ENCODE assay signal across 12 mouse cellular contexts in the genomic region with DNA sequence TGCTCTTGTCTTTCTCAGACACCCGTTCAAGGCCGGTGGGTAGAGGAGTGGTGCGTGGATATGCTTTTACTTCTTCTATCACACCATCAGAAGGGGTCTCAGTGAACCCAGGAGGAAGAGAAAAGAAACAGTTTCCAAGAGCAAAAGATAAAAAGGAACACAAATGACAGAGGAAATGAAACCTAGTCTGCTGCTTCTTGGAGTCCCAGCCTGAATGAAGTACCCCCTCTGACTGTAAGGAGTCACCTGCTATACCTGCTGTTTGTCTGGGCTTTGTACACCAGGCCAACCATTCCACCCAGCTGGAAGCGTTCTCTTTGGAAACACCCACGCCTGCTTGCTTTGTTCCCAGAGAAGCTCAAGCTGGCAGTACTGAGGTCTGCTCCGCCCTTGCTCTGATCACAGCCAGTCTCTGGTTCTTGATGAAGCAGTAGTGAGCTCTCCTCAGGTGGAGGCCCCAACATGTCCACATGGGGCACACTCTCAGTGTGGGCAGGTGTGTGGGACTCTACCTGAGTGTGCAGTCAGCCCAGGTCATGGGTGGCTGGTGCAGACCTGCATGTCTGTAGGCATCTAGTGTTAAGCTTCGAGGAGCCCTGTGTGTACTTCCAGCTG. TPM values are rescaled to one million over a fixed set of nuclear protein-coding genes. Genes with fewer than 3 reads are reported as not detected.
DNase-seq lines count a peak whose midpoint lies in the region; ATAC-seq and TF ChIP-seq lines count a peak whose summit lies in the region.
"Had no signal": no experiment of that assay in that cellular context is flagged by ENCODE, and none has a peak within 500 bp of the region (broad histone marks: within the 10 kb centered on the region; RNA-seq: fewer than 3 reads in every experiment).

No protein-coding gene starts in this region.

- intact Hi-C loops in gastrocnemius, postnatal 36 days (cut with DNase I) = no loop called here

- H3K27ac ChIP-seq in forebrain, postnatal 0 days (ENCODE audit: low read depth, low read length) = no peak overlapping the region
- no peak overlapping the region for H3K27ac ChIP-seq in forebrain, embryonic 11.5 days (ENCODE audit: low read depth, low read length)
- H3K27ac ChIP-seq in lung, embryonic 16.5 days (ENCODE audit: low read length) = no peak overlapping the region
- H3K27ac ChIP-seq in intestine, embryonic 15.5 days = no peak overlapping the region
- H3K27ac ChIP-seq in liver, postnatal 0 days (ENCODE audit: low read depth) = peak overlapping the region; percentile 81
- H3K27ac ChIP-seq in heart, embryonic 10.5 days = no peak overlapping the region
- H3K27ac ChIP-seq: limb, embryonic 13.5 days; neural tube, embryonic 12.5 days had no signal

- no peaks in the 10 kb centered on the region for H3K9me3 ChIP-seq in forebrain, postnatal 0 days (ENCODE audit: low read length)
- no peaks in the 10 kb centered on the region for H3K9me3 ChIP-seq in forebrain, embryonic 11.5 days (ENCODE audit: control insufficient read depth, low read length)
- H3K9me3 ChIP-seq in lung, embryonic 16.5 days (ENCODE audit: control insufficient read depth, low read length) = no peaks in the 10 kb centered on the region
- no peaks in the 10 kb centered on the region for H3K9me3 ChIP-seq in intestine, embryonic 15.5 days
- no peaks in the 10 kb centered on the region for H3K9me3 ChIP-seq in liver, postnatal 0 days (ENCODE audit: low read length)
- H3K9me3 ChIP-seq in heart, embryonic 10.5 days = no peaks in the 10 kb centered on the region
- H3K9me3 ChIP-seq: limb, embryonic 13.5 days; neural tube, embryonic 12.5 days had no signal

- TF ChIP-seq EP300 in liver, postnatal 0 days (IDR thresholded peaks at IDR 0.05; ENCODE audit: low read depth) = no peak

- no peak overlapping the region for H3K9ac ChIP-seq in forebrain, postnatal 0 days
- H3K9ac ChIP-seq in forebrain, embryonic 11.5 days (ENCODE audit: low read length) = no peak overlapping the region
- 0 out of 2 replicates have a peak overlapping the region, but pooled peaks have one; percentile 19 for H3K9ac ChIP-seq in lung, embryonic 16.5 days (ENCODE audit: low read length)
- no peak overlapping the region for H3K9ac ChIP-seq in intestine, embryonic 15.5 days
- H3K9ac ChIP-seq in liver, postnatal 0 days (replicated peaks) = no peak overlapping the region
- H3K9ac ChIP-seq: limb, embryonic 13.5 days; neural tube, embryonic 12.5 days had no signal

- H3K4me1 ChIP-seq in forebrain, postnatal 0 days (ENCODE audit: insufficient read depth) = peaks cover 2% of the 10 kb centered on the region; the same call in 1 of the 2 replicates
- peaks cover 7% of the 10 kb centered on the region; the same call in 1 of the 2 replicates for H3K4me1 ChIP-seq in forebrain, embryonic 11.5 days (replicated peaks; ENCODE audit: control insufficient read depth, insufficient read depth, low read length)
- peaks cover 18% of the 10 kb centered on the region for H3K4me1 ChIP-seq in lung, embryonic 16.5 days (replicated peaks; ENCODE audit: control insufficient read depth, insufficient read depth, low read length)
- peaks cover 20% of the 10 kb centered on the region for H3K4me1 ChIP-seq in lung, adult 2 months (ENCODE audit: control insufficient read depth, insufficient read depth, low read length)
- H3K4me1 ChIP-seq in intestine, embryonic 15.5 days (replicated peaks) = peaks cover 43% of the 10 kb centered on the region
- H3K4me1 ChIP-seq in liver, postnatal 0 days (ENCODE audit: insufficient read depth) = peaks cover 66% of the 10 kb centered on the region
- H3K4me1 ChIP-seq in heart, embryonic 10.5 days = peaks cover 42% of the 10 kb centered on the region

- H3K4me3 ChIP-seq in forebrain, postnatal 0 days (ENCODE audit: low read depth, low read length) = no peak overlapping the region
- H3K4me3 ChIP-seq in forebrain, embryonic 11.5 days (ENCODE audit: low read depth, low read length) = no peak overlapping the region
- no peak overlapping the region for H3K4me3 ChIP-seq in lung, embryonic 16.5 days (ENCODE audit: low read length)
- no peak overlapping the region for H3K4me3 ChIP-seq in lung, adult 2 months (replicated peaks; ENCODE audit: extremely low read depth, low read depth, low read length)
- H3K4me3 ChIP-seq in intestine, embryonic 15.5 days (replicated peaks) = no peak overlapping the region
- H3K4me3 ChIP-seq in liver, postnatal 0 days (ENCODE audit: low read depth, low read length) = no peak overlapping the region
- H3K4me3 ChIP-seq in heart, embryonic 10.5 days = no peak overlapping the region
- H3K4me3 ChIP-seq: limb, embryonic 13.5 days; neural tube, embryonic 12.5 days had no signal

- peak; percentile 29 for DNase-seq in forebrain, postnatal 0 days
- DNase-seq in forebrain, embryonic 11.5 days (ENCODE audit: low spot score) = no peak
- DNase-seq in lung, adult 2 months = no peak
- DNase-seq in liver, postnatal 0 days = no peak
- DNase-seq in heart, embryonic 10.5 days (ENCODE audit: low spot score) = no peak
- no peak for DNase-seq in gastrocnemius, postnatal 36 days
- DNase-seq: heart, postnatal 14 days; kidney, adult 18-20 months had no signal

- whole genome bisulfite sequencing in forebrain, postnatal 0 days = 70% methylated on average over 7 of the region's 7 CpGs
- 78% methylated on average over 7 of the region's 7 CpGs for WGBS in forebrain, embryonic 11.5 days
- WGBS in lung, embryonic 16.5 days = 64% methylated on average over 7 of the region's 7 CpGs
- WGBS in lung, adult 2 months = 77% methylated on average over 7 of the region's 7 CpGs
- 78% methylated on average over 7 of the region's 7 CpGs for WGBS in intestine, embryonic 15.5 days
- WGBS in liver, postnatal 0 days (ENCODE audit: insufficient replicate concordance) = 64% methylated on average over 7 of the region's 7 CpGs
- WGBS in heart, embryonic 10.5 days = 79% methylated on average over 7 of the region's 7 CpGs

- H3K4me2 ChIP-seq in forebrain, postnatal 0 days (ENCODE audit: low read depth) = no peak overlapping the region
- no peak overlapping the region for H3K4me2 ChIP-seq in forebrain, embryonic 11.5 days (ENCODE audit: low read depth, low read length, severe bottlenecking)
- H3K4me2 ChIP-seq in lung, embryonic 16.5 days (ENCODE audit: low read depth, low read length) = no peak overlapping the region
- no peak overlapping the region for H3K4me2 ChIP-seq in intestine, embryonic 15.5 days (replicated peaks)
- no peak overlapping the region for H3K4me2 ChIP-seq in liver, postnatal 0 days (ENCODE audit: low read depth, low read length)
- H3K4me2 ChIP-seq: limb, embryonic 13.5 days; neural tube, embryonic 12.5 days had no signal

- 0 out of 2 replicates have a peak, but pooled peaks cover 3% of the 10 kb centered on the region for H3K27me3 ChIP-seq in forebrain, postnatal 0 days (ENCODE audit: insufficient read depth, low read length)
- peaks cover 26% of the 10 kb centered on the region for H3K27me3 ChIP-seq in forebrain, embryonic 11.5 days (ENCODE audit: control insufficient read depth, insufficient read depth, low read length)
- no peaks in the 10 kb centered on the region for H3K27me3 ChIP-seq in lung, embryonic 16.5 days (ENCODE audit: control insufficient read depth, insufficient read depth, low read depth, low read length)
- H3K27me3 ChIP-seq in intestine, embryonic 15.5 days (replicated peaks) = peaks cover 3% of the 10 kb centered on the region; the same call in 1 of the 2 replicates
- no peaks in the 10 kb centered on the region for H3K27me3 ChIP-seq in liver, postnatal 0 days (ENCODE audit: insufficient read depth, low read length)
- peaks cover 43% of the 10 kb centered on the region for H3K27me3 ChIP-seq in heart, embryonic 10.5 days (ENCODE audit: insufficient read depth, poor library complexity, severe bottlenecking)

- no peaks in the 10 kb centered on the region for H3K36me3 ChIP-seq in forebrain, postnatal 0 days (ENCODE audit: insufficient read depth)
- no peaks in the 10 kb centered on the region for H3K36me3 ChIP-seq in forebrain, embryonic 11.5 days (ENCODE audit: control insufficient read depth, insufficient read depth, low read length)
- H3K36me3 ChIP-seq in lung, embryonic 16.5 days (ENCODE audit: control insufficient read depth, insufficient read depth, low read length) = no peaks in the 10 kb centered on the region
- no peaks in the 10 kb centered on the region for H3K36me3 ChIP-seq in intestine, embryonic 15.5 days
- H3K36me3 ChIP-seq in liver, postnatal 0 days (replicated peaks; ENCODE audit: insufficient read depth, low read length) = no peaks in the 10 kb centered on the region
- H3K36me3 ChIP-seq in heart, embryonic 10.5 days = no peaks in the 10 kb centered on the region
- H3K36me3 ChIP-seq: limb, embryonic 13.5 days; neural tube, embryonic 12.5 days had no signal

- ATAC-seq in forebrain, postnatal 0 days = no peak
- ATAC-seq in forebrain, embryonic 11.5 days (replicated peaks; ENCODE audit: low FRiP score) = no peak
- no peak for ATAC-seq in lung, embryonic 16.5 days (ENCODE audit: low read depth)
- ATAC-seq in intestine, embryonic 15.5 days = peak; percentile 18; the same call in 1 of the 2 replicates
- no peak for ATAC-seq in liver, postnatal 0 days

- no peak for TF ChIP-seq POLR2A in lung, adult 2 months (IDR thresholded peaks at IDR 0.05; ENCODE audit: borderline replicate concordance, extremely low read depth, low read depth, low read length)

- TF ChIP-seq CTCF in forebrain, postnatal 0 days (IDR thresholded peaks at IDR 0.05; ENCODE audit: low read depth) = no peak
- no peak for TF ChIP-seq CTCF in lung, adult 2 months (IDR thresholded peaks at IDR 0.05; ENCODE audit: insufficient read depth, low read length)
- TF ChIP-seq CTCF in liver, postnatal 0 days (IDR thresholded peaks at IDR 0.05; ENCODE audit: low read depth) = 0 out of 2 replicates have a peak, but pooled peaks have one; percentile 22

RNA-seq across cellular contexts. Expression of a gene that starts 2.6 kb away (rescaled TPM):
- 9.8 and 10.8 TPM in 2 replicates for total RNA-seq in forebrain, postnatal 0 days (2014; rRNA removed)
- polyA plus RNA-seq in forebrain, postnatal 0 days (2015; fragmentation: Nextera tagmentation; extraction: Ambion mirVana) = 1.1 and 1.2 TPM in 2 replicates
- polyA plus RNA-seq in forebrain, embryonic 11.5 days (2014; fragmentation: Nextera tagmentation; extraction: Ambion mirVana) = 1.6 and 2.4 TPM in 2 replicates
- polyA plus RNA-seq in lung, embryonic 16.5 days (2015; fragmentation: Nextera tagmentation; extraction: Ambion mirVana) = 3.5 and 3.7 TPM in 2 replicates
- 28.0 and 33.6 TPM in 2 replicates for polyA plus RNA-seq in lung, adult 2 months (2012; rRNA removed)
- polyA plus RNA-seq in intestine, embryonic 15.5 days (2015; fragmentation: Nextera tagmentation; extraction: Ambion mirVana) = 2.5 and 2.8 TPM in 2 replicates
- 1.8 and 1.9 TPM in 2 replicates for polyA plus RNA-seq in liver, postnatal 0 days (2015; fragmentation: Nextera tagmentation; extraction: Ambion mirVana)
- 3.5 and 5.6 TPM in 2 replicates for polyA plus RNA-seq in heart, embryonic 10.5 days (2016; fragmentation: Nextera tagmentation; extraction: Ambion mirVana)
- total RNA-seq in gastrocnemius, postnatal 36 days (2021) = 10 to 100 TPM in 1 of 2 experiments, 1 to 10 TPM in 1; 9.2 to 11.1 TPM

RNA-seq across cellular contexts. Expression of a gene that starts 33.8 kb away (rescaled TPM):
- 1.8 and 2.2 TPM in 2 replicates for total RNA-seq in forebrain, postnatal 0 days (2014; rRNA removed)
- polyA plus RNA-seq in forebrain, postnatal 0 days (2015; fragmentation: Nextera tagmentation; extraction: Ambion mirVana) = 3.4 and 4.7 TPM in 2 replicates
- 1.9 and 2.1 TPM in 2 replicates for polyA plus RNA-seq in forebrain, embryonic 11.5 days (2014; fragmentation: Nextera tagmentation; extraction: Ambion mirVana)
- polyA plus RNA-seq in lung, embryonic 16.5 days (2015; fragmentation: Nextera tagmentation; extraction: Ambion mirVana) = 9.4 and 10.3 TPM in 2 replicates
- 33.3 and 39.0 TPM in 2 replicates for polyA plus RNA-seq in lung, adult 2 months (2012; rRNA removed)
- 2.1 and 2.8 TPM in 2 replicates for polyA plus RNA-seq in intestine, embryonic 15.5 days (2015; fragmentation: Nextera tagmentation; extraction: Ambion mirVana)
- 22.8 and 24.4 TPM in 2 replicates for polyA plus RNA-seq in liver, postnatal 0 days (2015; fragmentation: Nextera tagmentation; extraction: Ambion mirVana)
- 57.2 and 99.3 TPM in 2 replicates for polyA plus RNA-seq in heart, embryonic 10.5 days (2016; fragmentation: Nextera tagmentation; extraction: Ambion mirVana)
- total RNA-seq in gastrocnemius, postnatal 36 days (2021) = 100 to 1,000 TPM; 904 to 982 TPM

RNA-seq across cellular contexts. Expression of a gene that starts 58.4 kb away (rescaled TPM):
- total RNA-seq in forebrain, postnatal 0 days (2014; rRNA removed) = 28.0 and 31.4 TPM in 2 replicates
- 50.5 and 61.5 TPM in 2 replicates for polyA plus RNA-seq in forebrain, postnatal 0 days (2015; fragmentation: Nextera tagmentation; extraction: Ambion mirVana)
- 227 and 257 TPM in 2 replicates for polyA plus RNA-seq in forebrain, embryonic 11.5 days (2014; fragmentation: Nextera tagmentation; extraction: Ambion mirVana)
- polyA plus RNA-seq in lung, embryonic 16.5 days (2015; fragmentation: Nextera tagmentation; extraction: Ambion mirVana) = 181 and 206 TPM in 2 replicates
- polyA plus RNA-seq in lung, adult 2 months (2012; rRNA removed) = 58.6 and 66.5 TPM in 2 replicates
- 183 and 225 TPM in 2 replicates for polyA plus RNA-seq in intestine, embryonic 15.5 days (2015; fragmentation: Nextera tagmentation; extraction: Ambion mirVana)
- polyA plus RNA-seq in liver, postnatal 0 days (2015; fragmentation: Nextera tagmentation; extraction: Ambion mirVana) = 55.6 and 62.2 TPM in 2 replicates
- polyA plus RNA-seq in heart, embryonic 10.5 days (2016; fragmentation: Nextera tagmentation; extraction: Ambion mirVana) = 175 and 207 TPM in 2 replicates
- total RNA-seq in gastrocnemius, postnatal 36 days (2021) = 10 to 100 TPM; 12.6 to 17.0 TPM
